Mouse (Mus musculus): ENCODE data around the gene Nkain4.

GRCm38 (mm10) chr2:180894029-180894623, 60.4 kb downstream of the Nkain4 start:
- no peak for TF ChIP-seq POLR2A (IDR thresholded peaks at IDR 0.05; ENCODE audit: low read depth, low read length)
- no peak for TF ChIP-seq CTCF (IDR thresholded peaks at IDR 0.05; ENCODE audit: extremely low read depth, insufficient read length, insufficient replicate concordance, low read depth, low read length)

Measured in small intestine, adult 2 months (tissue).